Comparison of ENCODE assay signal across 8 mouse cellular contexts in the genomic region with DNA sequence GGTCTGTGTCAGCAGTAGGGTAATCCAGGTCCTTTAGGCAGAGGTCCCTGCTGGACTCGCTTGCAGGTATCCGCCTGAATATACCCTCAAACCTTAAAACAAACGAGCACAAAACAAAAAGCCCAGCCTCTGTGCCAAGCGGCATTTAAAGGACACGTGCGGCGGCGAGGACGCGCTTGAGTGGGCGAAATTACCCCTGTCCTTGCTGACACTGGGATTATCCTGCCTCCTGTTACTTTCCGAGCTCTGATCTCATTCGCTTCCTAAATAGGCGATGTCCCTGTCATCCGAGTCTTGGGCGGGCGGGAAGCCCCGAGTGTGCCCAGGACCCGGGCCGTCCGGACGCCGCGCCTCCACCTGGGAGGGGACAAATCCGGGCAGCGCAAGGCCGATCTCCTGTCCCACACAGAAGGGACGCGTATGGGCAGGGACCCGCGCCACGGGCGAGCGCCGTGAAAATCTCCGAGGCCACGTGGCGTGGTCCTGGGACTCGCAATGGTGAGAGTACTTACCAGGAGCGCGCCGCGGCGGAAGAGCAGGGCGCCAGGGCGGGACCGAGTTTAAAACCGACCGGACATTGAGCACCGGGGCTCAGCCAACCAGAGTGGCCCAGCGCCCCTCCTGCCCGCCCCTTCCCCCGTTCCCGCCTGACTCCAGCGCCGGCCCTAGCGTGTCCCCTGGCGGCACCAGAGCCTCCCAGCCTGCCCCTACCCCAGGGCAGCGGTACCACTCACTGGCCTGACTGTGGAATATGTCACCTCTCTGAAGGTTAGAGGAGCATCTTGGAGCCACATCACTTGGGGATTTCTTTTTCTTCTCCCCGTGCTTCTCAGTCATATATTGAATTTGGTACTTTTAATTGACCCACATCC. TPM values are rescaled to one million over a fixed set of nuclear protein-coding genes. Genes with fewer than 3 reads are reported as not detected.
DNase-seq lines count a peak whose midpoint lies in the region; ATAC-seq and TF ChIP-seq lines count a peak whose summit lies in the region.

No protein-coding gene starts in this region.

- peak overlapping the region; percentile 87 for H3K9ac ChIP-seq in heart, embryonic 11.5 days (ENCODE audit: low read depth, low read length)
- H3K9ac ChIP-seq in kidney, embryonic 16.5 days (replicated peaks; ENCODE audit: low read length) = peak overlapping the region; percentile 83
- H3K9ac ChIP-seq in liver, adult 2 months (ENCODE audit: low read depth, low read length) = peak overlapping the region; percentile 52

- TF ChIP-seq POLR2A in bone marrow macrophage, adult 2 months (IDR thresholded peaks at IDR 0.05; ENCODE audit: borderline replicate concordance, low read depth, low read length) = no peak
- no peak for TF ChIP-seq POLR2A in liver, adult 2 months (IDR thresholded peaks at IDR 0.05; ENCODE audit: extremely low read depth, insufficient read depth, low read length)

- H3K4me2 ChIP-seq in heart, embryonic 11.5 days = peak overlapping the region; percentile 79
- H3K4me2 ChIP-seq in kidney, embryonic 16.5 days (replicated peaks; ENCODE audit: low read depth, low read length) = peak overlapping the region; percentile 77

- no peaks in the 10 kb centered on the region for H3K27me3 ChIP-seq in C2C12 (ENCODE audit: control insufficient read depth, insufficient read depth, insufficient read length)
- H3K27me3 ChIP-seq in erythroblast, embryonic 14.5 days (ENCODE audit: control insufficient read depth) = no peaks in the 10 kb centered on the region
- H3K27me3 ChIP-seq in heart, embryonic 11.5 days (ENCODE audit: control insufficient read depth, insufficient read depth, low read length) = no peaks in the 10 kb centered on the region
- H3K27me3 ChIP-seq in kidney, embryonic 16.5 days (ENCODE audit: insufficient read depth, low read length) = no peaks in the 10 kb centered on the region
- H3K27me3 ChIP-seq in liver, adult 2 months (ENCODE audit: control insufficient read depth, insufficient read depth, low read length) = no peaks in the 10 kb centered on the region
- no peaks in the 10 kb centered on the region for H3K27me3 ChIP-seq in splenic B cell, adult 2 months (ENCODE audit: control insufficient read depth, insufficient read depth, low read length, poor library complexity, severe bottlenecking)

- peaks cover 35% of the 10 kb centered on the region for H3K36me3 ChIP-seq in C2C12 (ENCODE audit: control insufficient read depth, insufficient read depth)
- peaks cover 13% of the 10 kb centered on the region for H3K36me3 ChIP-seq in erythroblast, embryonic 14.5 days (ENCODE audit: control insufficient read depth)
- H3K36me3 ChIP-seq in heart, embryonic 11.5 days (ENCODE audit: control insufficient read depth, insufficient read depth, low read length) = peaks cover 24% of the 10 kb centered on the region
- H3K36me3 ChIP-seq in kidney, embryonic 16.5 days (ENCODE audit: insufficient read depth, low read length) = peaks cover 37% of the 10 kb centered on the region
- H3K36me3 ChIP-seq in liver, adult 2 months (ENCODE audit: control insufficient read depth, insufficient read depth, low read length) = no peaks in the 10 kb centered on the region; the same call in none of the 2 replicates
- peaks cover 4% of the 10 kb centered on the region for H3K36me3 ChIP-seq in splenic B cell, adult 2 months (ENCODE audit: control insufficient read depth, insufficient read depth, low read length, poor library complexity, severe bottlenecking)

- peak; percentile 35 for TF ChIP-seq CTCF in C2C12 (IDR thresholded peaks at IDR 0.05; ENCODE audit: control insufficient read depth, insufficient read depth, insufficient read length)
- TF ChIP-seq CTCF in bone marrow macrophage, adult 2 months (IDR thresholded peaks at IDR 0.05; ENCODE audit: low read depth, low read length) = no peak
- peak; percentile 24; the same call in 1 of the 2 replicates for TF ChIP-seq CTCF in liver, adult 2 months (IDR thresholded peaks at IDR 0.05; ENCODE audit: low read depth, low read length)

- ATAC-seq in heart, embryonic 11.5 days (replicated peaks; ENCODE audit: insufficient number of reproducible peaks, low FRiP score, low TSS enrichment) = peak; percentile 98
- peak; percentile 99 for ATAC-seq in kidney, embryonic 16.5 days (ENCODE audit: low FRiP score, low TSS enrichment)
- ATAC-seq in monocyte, adult 5-6 weeks (replicated peaks; ENCODE audit: insufficient number of reproducible peaks, low FRiP score, low TSS enrichment, poor library complexity, severe bottlenecking) = peak; percentile 97

- peaks cover 10% of the 10 kb centered on the region for H3K9me3 ChIP-seq in erythroblast, embryonic 14.5 days (ENCODE audit: control insufficient read depth, low read length)
- peaks cover 13% of the 10 kb centered on the region for H3K9me3 ChIP-seq in heart, embryonic 11.5 days (replicated peaks; ENCODE audit: control insufficient read depth, low read length)
- peaks cover 34% of the 10 kb centered on the region for H3K9me3 ChIP-seq in kidney, embryonic 16.5 days (ENCODE audit: low read length)

- H3K4me1 ChIP-seq in bone marrow macrophage, adult 2 months (ENCODE audit: control insufficient read depth, insufficient read depth, low read length) = peaks cover 2% of the 10 kb centered on the region; the same call in 1 of the 2 replicates
- peaks cover 17% of the 10 kb centered on the region for H3K4me1 ChIP-seq in erythroblast, embryonic 14.5 days (ENCODE audit: control insufficient read depth)
- no peaks in the 10 kb centered on the region for H3K4me1 ChIP-seq in heart, embryonic 11.5 days (ENCODE audit: control insufficient read depth, insufficient read depth, low read length)
- peaks cover 4% of the 10 kb centered on the region; the same call in 1 of the 2 replicates for H3K4me1 ChIP-seq in kidney, embryonic 16.5 days (ENCODE audit: insufficient read depth, low read length)
- no peaks in the 10 kb centered on the region for H3K4me1 ChIP-seq in liver, adult 2 months (ENCODE audit: control insufficient read depth, insufficient read depth, low read length)

- H3K27ac ChIP-seq in bone marrow macrophage, adult 2 months (ENCODE audit: insufficient read depth, low read depth, low read length) = peak overlapping the region; percentile 56
- H3K27ac ChIP-seq in heart, embryonic 11.5 days (ENCODE audit: low read depth, low read length) = peak overlapping the region; percentile 82
- H3K27ac ChIP-seq in kidney, embryonic 16.5 days (ENCODE audit: low read length) = peak overlapping the region; percentile 80
- no peak overlapping the region for H3K27ac ChIP-seq in liver, adult 2 months (replicated peaks; ENCODE audit: insufficient read depth, low read depth, low read length)

- DNase-seq in liver, adult 2 months (ENCODE audit: extremely low read depth, low read depth, low spot score) = peak; percentile 7
- peak; percentile 67 for DNase-seq in splenic B cell, adult 2 months (ENCODE audit: low read depth, low spot score)

- H3ac ChIP-seq in C2C12 (ENCODE audit: control insufficient read depth, insufficient read length, low read depth) = peak overlapping the region; percentile 94

- WGBS in heart, embryonic 11.5 days (ENCODE audit: insufficient replicate concordance) = 8% methylated on average over 58 of the region's 60 CpGs
- 6% methylated on average over 54 of the region's 60 CpGs for WGBS in kidney, embryonic 16.5 days
- 4% methylated on average over 60 of the region's 60 CpGs for WGBS in liver, adult 2 months

- peak overlapping the region; percentile 65 for H3K4me3 ChIP-seq in C2C12 (ENCODE audit: insufficient read depth, poor library complexity, severe bottlenecking)
- H3K4me3 ChIP-seq in bone marrow macrophage, adult 2 months (ENCODE audit: insufficient read depth, low read length) = peak overlapping the region; percentile 93
- peak overlapping the region; percentile 65 for H3K4me3 ChIP-seq in erythroblast, embryonic 14.5 days (replicated peaks)
- H3K4me3 ChIP-seq in heart, embryonic 11.5 days (ENCODE audit: low read depth, low read length) = peak overlapping the region; percentile 73
- peak overlapping the region; percentile 83 for H3K4me3 ChIP-seq in kidney, embryonic 16.5 days (ENCODE audit: low read length)
- H3K4me3 ChIP-seq in liver, adult 2 months (ENCODE audit: insufficient read depth, low read depth, low read length) = peak overlapping the region; percentile 87

- peaks cover 21% of the 10 kb centered on the region for H3K79me2 ChIP-seq in C2C12 (ENCODE audit: control insufficient read depth, insufficient read depth)
- H3K79me2 ChIP-seq in liver, adult 2 months (ENCODE audit: control insufficient read depth, insufficient read depth, low read length) = no peaks in the 10 kb centered on the region

- peaks cover 19% of the 10 kb centered on the region for H3K79me3 ChIP-seq in C2C12 (ENCODE audit: low read depth)

TF ChIP-seq in C2C12, 6 proteins besides CTCF, POLR2A, EP300 and RAD21:
- TF ChIP-seq MAX (IDR thresholded peaks at IDR 0.05) (peak; percentile 88), FOSL1 (IDR thresholded peaks at IDR 0.05; ENCODE audit: insufficient read depth, low read length, poor library complexity, severe bottlenecking) (no peak), USF1 (IDR thresholded peaks at IDR 0.05; ENCODE audit: low read depth) (peak; percentile 5)
TF ChIP-seq in C2C12: peak in this region for 2.

RNA-seq across cellular contexts. Expression of gene Srpk2, which starts 27.9 kb away (rescaled TPM):
- 4.9 TPM for polyA plus RNA-seq in C2C12 (2012; fragmentation: generic; extraction: Trizol)
- 33.0 and 34.8 TPM in 2 replicates for polyA plus RNA-seq in bone marrow macrophage, adult 2 months (2012; ENCODE audit: insufficient read depth, insufficient read length, missing spikeins)
- polyA plus RNA-seq in erythroblast, embryonic 14.5 days (2012) = 0.02 and 0.06 TPM in 2 replicates
- polyA plus RNA-seq in heart, embryonic 11.5 days (2014; fragmentation: Nextera tagmentation; extraction: Ambion mirVana) = 44.0 and 46.4 TPM in 2 replicates
- 40.4 and 47.7 TPM in 2 replicates for polyA plus RNA-seq in kidney, embryonic 16.5 days (2015; fragmentation: Nextera tagmentation; extraction: Ambion mirVana)
- total RNA-seq in liver, adult 2 months (2014; rRNA removed) = 14.5 and 15.2 TPM in 2 replicates
- polyA plus RNA-seq in liver, adult 2 months (2012; rRNA removed) = 2.1 and 2.9 TPM in 2 replicates
- total RNA-seq in monocyte, adult 5-6 weeks (2017) = 26.5 to 58.8 TPM (median 33.6 TPM) in 3 replicates
